Mouse (Mus musculus) midbrain, embryonic 16.5 days (tissue): Measurements from ENCODE around the gene Cntnap1. TPM values are rescaled to one million over a fixed set of nuclear protein-coding genes. Genes with fewer than 3 reads are reported as not detected.

Experiments
- ATAC-seq: fragments of 200-750 bp; cut with Nextera tagmentation; 2 replicates; pipeline ENCODE4 v1.8.0; 2017; ENCODE audit warnings: moderate TSS enrichment
- H3K27ac ChIP-seq: fragments of 300-500 bp; sonication (generic); 2 replicates; pipeline ENCODE4 v1.5.1; 2014; ENCODE audit warnings: mild to moderate bottlenecking, low read length, mixed read lengths
- H3K27me3 ChIP-seq: fragments of 300-500 bp; sonication (generic); 2 replicates; pipeline ENCODE4 v1.6.1; 2014; ENCODE audit warnings: low read depth, low read length, mixed read lengths; ENCODE audit not compliant: control insufficient read depth, insufficient read depth
- H3K36me3 ChIP-seq: fragments of 300-500 bp; sonication (generic); 2 replicates; pipeline ENCODE4 v1.6.1; 2014; ENCODE audit warnings: mild to moderate bottlenecking, low read length, moderate library complexity, mixed read lengths; ENCODE audit not compliant: control insufficient read depth, insufficient read depth
- H3K4me1 ChIP-seq: fragments of 300-500 bp; sonication (generic); 2 replicates; pipeline ENCODE4 v1.6.1; 2014; ENCODE audit warnings: mild to moderate bottlenecking, low read length, mixed read lengths; ENCODE audit not compliant: control insufficient read depth, insufficient read depth
- H3K4me2 ChIP-seq: fragments of 300-500 bp; sonication (generic); 2 replicates; pipeline ENCODE4 v1.6.1; 2014; ENCODE audit warnings: mild to moderate bottlenecking, low read length, mixed read lengths
- H3K4me3 ChIP-seq: fragments of 300-500 bp; sonication (generic); 2 replicates; pipeline ENCODE4 v1.5.1; 2014; ENCODE audit warnings: low read depth, mild to moderate bottlenecking, low read length, moderate library complexity, mixed read lengths
- H3K9ac ChIP-seq: fragments of 300-500 bp; sonication (generic); 2 replicates; pipeline ENCODE4 v1.6.1; 2014; ENCODE audit warnings: low read depth, low read length, mixed read lengths
- H3K9me3 ChIP-seq: fragments of 300-500 bp; sonication (generic); replicated peaks from 2 replicates; pipeline ENCODE4 v1.6.1; 2014; ENCODE audit warnings: mild to moderate bottlenecking, low read length, mixed read lengths; ENCODE audit not compliant: control insufficient read depth, poor library complexity, severe bottlenecking
- WGBS: fragments of 180-500 bp; shearing (Covaris S2); extraction: QIAGEN DNeasy Blood & Tissue Kit; methylation state at CpG from one replicate; pipeline ENCODE4 v1.1.7; 2014; 5-methylcytosine and 5-hydroxymethylcytosine counted together
- polyA plus RNA-seq: library from polyadenylated mRNA; unstranded; fragments of >200 nt; fragmentation: Nextera tagmentation; extraction: Ambion mirVana; gene quantifications from 2 replicates; pipeline ENCODE4 v1.2.1, GENCODE M21; 2015

Cntnap1 gene
- polyA plus RNA-seq, 1 experiment from 2014 or later = 4.7 TPM

- ATAC-seq = no peak
- WGBS = 85% methylated on average over 12 of the region's 12 CpGs
- 0 out of 2 replicates have a peak, but pooled peaks cover 6% of the 10 kb centered on the region for H3K36me3 ChIP-seq
Observed at GRCm38 (mm10) chr11:101184984-101185383, 14.7 kb downstream of the Cntnap1 start.

GRCm38 (mm10) chr11:101185441-101185840 lies 15.1 kb downstream of the Cntnap1 start:
- Histone ChIP-seq H3K27me3 (no peaks in the 10 kb centered on the region), H3K27ac (no peak overlapping the region), H3K4me3 (no peak overlapping the region), H3K9ac (no peak overlapping the region), H3K4me2 (no peak overlapping the region), H3K4me1 (peaks cover 5% of the 10 kb centered on the region), H3K36me3 (0 out of 2 replicates have a peak, but pooled peaks cover 6% of the 10 kb centered on the region), H3K9me3 (no peaks in the 10 kb centered on the region)
- ATAC-seq = no peak
- WGBS = 92% methylated on average over 4 of the region's 4 CpGs

More at GRCm38 (mm10) chr11:101184984-101185383, 14.7 kb downstream of the Cntnap1 start:
- no peak overlapping the region for H3K4me2 ChIP-seq
- H3K4me1 ChIP-seq = peaks cover 5% of the 10 kb centered on the region
- H3K9me3 ChIP-seq = no peaks in the 10 kb centered on the region
- no peak overlapping the region for H3K9ac ChIP-seq
- H3K27me3 ChIP-seq = no peaks in the 10 kb centered on the region
- no peak overlapping the region for H3K27ac ChIP-seq
- no peak overlapping the region for H3K4me3 ChIP-seq

GRCm38 (mm10) chr11:101186526-101187247 lies 16.4 kb downstream of the Cntnap1 start:
- Histone ChIP-seq H3K4me2 (no peak overlapping the region), H3K4me3 (no peak overlapping the region), H3K9me3 (no peaks in the 10 kb centered on the region), H3K9ac (no peak overlapping the region), H3K27ac (no peak overlapping the region), H3K4me1 (peaks cover 5% of the 10 kb centered on the region), H3K27me3 (no peaks in the 10 kb centered on the region), H3K36me3 (0 out of 2 replicates have a peak, but pooled peaks cover 6% of the 10 kb centered on the region)
- ATAC-seq = no peak
- 82% methylated on average over 27 of the region's 27 CpGs for WGBS

GRCm38 (mm10) chr11:101187541-101187940 lies 17.2 kb downstream of the Cntnap1 start:
- Histone ChIP-seq H3K4me2 (no peak overlapping the region), H3K9me3 (no peaks in the 10 kb centered on the region), H3K9ac (no peak overlapping the region), H3K36me3 (0 out of 2 replicates have a peak, but pooled peaks cover 6% of the 10 kb centered on the region), H3K4me3 (no peak overlapping the region), H3K4me1 (peaks cover 5% of the 10 kb centered on the region), H3K27ac (no peak overlapping the region), H3K27me3 (no peaks in the 10 kb centered on the region)
- WGBS = 91% methylated on average over 5 of the region's 5 CpGs
- no peak for ATAC-seq

GRCm38 (mm10) chr11:101188166-101188805 lies 18.0 kb downstream of the Cntnap1 start:
- Histone ChIP-seq H3K4me2 (no peak overlapping the region), H3K4me1 (peaks cover 5% of the 10 kb centered on the region), H3K36me3 (0 out of 2 replicates have a peak, but pooled peaks cover 4% of the 10 kb centered on the region), H3K27me3 (no peaks in the 10 kb centered on the region), H3K9me3 (no peaks in the 10 kb centered on the region), H3K27ac (no peak overlapping the region), H3K9ac (no peak overlapping the region), H3K4me3 (no peak overlapping the region)
- ATAC-seq = no peak
- WGBS = 81% methylated on average over 11 of the region's 11 CpGs

- Histone ChIP-seq H3K9me3 (no peaks in the 10 kb centered on the region), H3K4me3 (no peak overlapping the region), H3K27me3 (no peaks in the 10 kb centered on the region), H3K9ac (no peak overlapping the region), H3K4me2 (no peak overlapping the region), H3K36me3 (0 out of 2 replicates have a peak, but pooled peaks cover 4% of the 10 kb centered on the region), H3K27ac (peak overlapping the region; percentile 35), H3K4me1 (peaks cover 5% of the 10 kb centered on the region)
- peak; percentile 64 for ATAC-seq
- 3% methylated on average over 4 of the region's 6 CpGs for WGBS
Observed at GRCm38 (mm10) chr11:101189495-101190180, 19.3 kb downstream of the Cntnap1 start.

GRCm38 (mm10) chr11:101190181-101190912 lies 20.0 kb downstream of the Cntnap1 start:
- no peak for ATAC-seq
- no peak overlapping the region for H3K4me2 ChIP-seq
- H3K9ac ChIP-seq = no peak overlapping the region
- H3K9me3 ChIP-seq = no peaks in the 10 kb centered on the region
- WGBS = 36% methylated on average over 8 of the region's 8 CpGs
- 0 out of 2 replicates have a peak, but pooled peaks cover 2% of the 10 kb centered on the region for H3K36me3 ChIP-seq
- peak overlapping the region; percentile 35 for H3K27ac ChIP-seq
- no peaks in the 10 kb centered on the region for H3K27me3 ChIP-seq
- no peak overlapping the region for H3K4me3 ChIP-seq
- H3K4me1 ChIP-seq = peaks cover 5% of the 10 kb centered on the region
